Mouse (Mus musculus): ENCODE data around the gene Gabrr1.
"Not testable (repeated sequence)": the region's sequence is repeated elsewhere in the genome, so short reads cannot be mapped to it uniquely, and the experiment has no call there.

The Gabrr1 gene

DNA sequence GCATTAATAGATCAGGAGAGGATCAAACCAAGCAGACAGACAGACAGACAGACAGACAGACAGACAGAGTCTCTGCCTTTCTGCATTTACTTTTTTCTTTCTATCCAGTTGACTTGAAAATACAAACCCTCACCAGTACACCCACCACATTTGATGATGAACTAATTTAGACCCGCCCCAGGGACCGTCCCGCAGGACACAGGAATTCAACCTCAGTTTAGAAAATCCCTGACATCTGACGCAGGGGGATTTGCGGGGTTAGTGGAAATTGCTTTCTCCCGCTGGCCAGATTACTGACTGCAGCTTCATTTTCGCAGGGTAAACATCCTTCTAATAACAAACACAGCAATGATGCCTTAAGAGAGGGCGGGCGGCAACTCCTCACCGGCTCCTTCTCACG lies at the start of gene Gabrr1:
Gabrr1 (plus strand) TSS at position 301 of the 400 bp plus-strand sequence.
- DNase-seq (ENCODE audit: extremely low read depth, low read depth, low spot score): no peak

DNA sequence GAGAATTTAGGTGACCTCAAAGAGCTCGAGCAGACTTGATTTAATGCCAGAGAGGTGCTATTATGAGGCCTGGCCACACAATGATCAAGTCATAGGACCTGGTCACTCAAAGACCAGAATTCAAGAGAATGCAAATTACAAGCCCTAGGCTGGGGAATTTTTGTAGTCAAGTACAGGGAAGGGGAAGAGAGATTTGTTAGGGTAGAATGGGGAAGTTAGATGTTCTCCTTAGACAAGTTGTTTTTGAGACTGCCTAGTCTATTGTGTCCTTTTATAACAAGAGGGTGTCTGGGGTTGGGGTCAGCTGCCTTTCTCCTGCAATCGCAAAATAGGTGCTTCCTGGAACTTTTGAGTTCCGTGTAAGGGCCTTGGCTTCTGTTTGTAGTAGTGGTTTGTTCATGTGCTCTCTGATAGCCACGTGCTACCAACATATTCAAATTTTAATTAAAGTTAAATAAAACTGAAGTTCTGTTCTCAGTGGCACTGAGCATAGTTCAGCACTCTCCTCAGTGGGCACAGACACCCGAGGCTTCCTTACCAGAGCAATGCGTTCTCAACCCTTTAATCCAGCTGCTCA lies 33.1 kb upstream of the Gabrr1 start:
- DNase-seq (ENCODE audit: extremely low read depth, low read depth, low spot score): no peak

DNA sequence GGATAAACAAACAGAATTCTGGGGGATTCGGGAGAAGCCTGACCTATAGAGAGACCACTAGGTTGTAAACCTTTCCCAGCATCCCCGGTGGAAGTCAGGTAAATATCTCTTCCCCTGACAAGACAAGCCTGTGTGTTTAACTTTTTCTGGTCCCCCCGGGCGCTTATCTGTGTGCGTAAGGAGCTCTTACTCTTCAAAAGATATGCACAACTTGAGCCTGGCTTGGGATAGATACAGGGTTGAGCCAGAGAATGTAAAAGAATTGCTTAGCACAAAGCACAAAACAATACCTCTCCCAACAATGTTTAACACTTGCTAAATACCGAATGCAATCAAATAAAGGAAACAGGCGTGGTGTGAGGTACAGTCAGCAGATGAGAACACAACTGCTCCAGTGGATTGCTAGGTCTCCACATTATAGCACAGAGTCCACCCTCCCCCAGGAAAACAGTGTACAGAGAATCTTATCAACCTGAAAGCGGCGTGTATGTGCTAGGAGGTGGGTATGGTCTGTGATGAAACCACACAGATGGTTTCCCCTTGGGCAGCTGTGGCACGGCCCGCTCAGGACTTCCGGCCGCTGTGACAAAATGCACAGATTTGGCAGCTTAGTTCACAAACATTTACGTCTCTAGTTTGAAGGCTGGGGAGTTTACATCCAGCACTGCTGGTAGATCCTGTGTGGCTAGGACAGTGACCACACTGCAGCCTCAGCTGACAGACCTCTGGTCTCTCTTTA lies 22.4 kb upstream of the Gabrr1 start:
- no peak for DNase-seq (ENCODE audit: extremely low read depth, low read depth, low spot score)

DNA sequence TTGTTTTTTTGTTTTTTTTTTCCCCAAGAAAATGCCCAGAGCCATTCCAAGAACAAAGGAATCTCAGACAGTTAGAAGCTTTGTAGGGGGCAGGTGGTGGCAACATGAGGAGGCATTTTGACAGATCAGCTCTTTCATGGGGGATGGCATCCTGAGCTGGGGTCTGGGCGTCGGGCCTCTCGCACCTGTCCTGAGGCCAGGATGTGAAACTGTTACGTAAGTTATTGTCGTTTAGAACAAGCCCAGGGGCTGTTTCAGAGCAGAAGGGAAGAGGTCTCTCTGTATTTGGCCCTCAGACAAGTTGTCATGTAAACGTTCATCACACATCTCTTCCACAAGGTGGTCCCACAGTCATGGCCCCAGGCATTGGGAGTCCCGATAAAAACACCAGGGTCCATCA lies 21.5 kb upstream of the Gabrr1 start:
- no peak for DNase-seq (ENCODE audit: extremely low read depth, low read depth, low spot score)

DNA sequence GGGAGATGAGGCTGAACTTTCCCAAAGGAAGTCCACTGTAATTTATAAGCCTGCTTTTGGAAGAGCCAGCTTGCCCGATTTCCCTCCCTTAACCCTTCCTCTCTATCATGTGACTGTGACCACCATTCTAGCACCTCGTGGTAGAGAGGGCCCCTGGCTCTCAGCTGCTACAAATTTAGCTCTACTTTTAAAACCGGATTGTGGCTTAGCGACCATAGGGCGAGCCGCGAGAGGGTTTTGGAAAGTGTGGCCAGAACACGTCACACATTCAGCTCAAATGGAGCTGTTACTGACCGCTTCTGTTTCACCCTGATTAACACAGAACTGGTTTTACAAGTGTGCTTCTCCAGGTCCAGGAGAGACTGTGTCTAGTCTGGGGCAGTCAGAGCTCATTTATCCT lies 21.0 kb upstream of the Gabrr1 start:
- no peak for DNase-seq (ENCODE audit: extremely low read depth, low read depth, low spot score)

DNA sequence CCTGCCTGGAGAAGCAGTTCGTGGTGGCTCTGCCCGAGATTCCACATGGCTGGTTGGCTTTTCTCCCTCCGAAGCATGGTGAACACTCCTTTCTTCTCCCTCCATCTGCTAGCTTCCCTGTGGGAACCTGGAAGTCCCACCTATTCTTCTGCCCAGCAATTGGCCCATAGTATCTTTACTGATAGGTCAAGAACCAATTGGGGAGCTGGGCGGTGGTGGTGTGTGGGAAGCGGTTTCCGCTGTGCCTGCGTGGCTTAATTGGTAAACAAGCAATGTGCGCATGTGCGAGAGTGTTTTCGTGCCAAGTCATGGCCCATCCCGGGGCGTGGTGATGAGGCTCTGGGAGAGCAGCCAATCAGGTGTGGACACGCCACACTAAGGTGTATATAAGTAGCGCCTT lies 19.5 kb upstream of the Gabrr1 start:
- DNase-seq (ENCODE audit: extremely low read depth, low read depth, low spot score): not testable (repeated sequence)

DNA sequence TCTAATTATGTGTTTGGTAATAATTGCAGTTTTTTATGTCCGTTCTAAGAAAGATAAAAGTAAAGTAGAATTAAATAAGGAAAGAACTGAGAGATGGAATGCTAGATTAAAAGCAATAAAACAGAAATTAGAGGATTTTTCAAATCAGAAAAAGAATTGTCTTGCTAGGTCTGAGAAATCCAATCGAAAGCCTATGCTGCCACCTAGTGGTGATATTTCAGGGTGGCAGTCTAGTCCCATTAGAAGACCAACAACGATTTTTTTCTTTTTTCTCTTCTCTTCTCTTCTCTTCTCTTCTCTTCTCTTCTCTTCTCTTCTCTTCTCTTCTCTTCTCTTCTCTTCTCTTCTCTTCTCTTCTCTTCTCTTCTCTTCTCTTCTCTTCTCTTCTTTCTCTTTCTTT lies 13.2 kb upstream of the Gabrr1 start:
- DNase-seq (ENCODE audit: extremely low read depth, low read depth, low spot score): not testable (repeated sequence)

DNA sequence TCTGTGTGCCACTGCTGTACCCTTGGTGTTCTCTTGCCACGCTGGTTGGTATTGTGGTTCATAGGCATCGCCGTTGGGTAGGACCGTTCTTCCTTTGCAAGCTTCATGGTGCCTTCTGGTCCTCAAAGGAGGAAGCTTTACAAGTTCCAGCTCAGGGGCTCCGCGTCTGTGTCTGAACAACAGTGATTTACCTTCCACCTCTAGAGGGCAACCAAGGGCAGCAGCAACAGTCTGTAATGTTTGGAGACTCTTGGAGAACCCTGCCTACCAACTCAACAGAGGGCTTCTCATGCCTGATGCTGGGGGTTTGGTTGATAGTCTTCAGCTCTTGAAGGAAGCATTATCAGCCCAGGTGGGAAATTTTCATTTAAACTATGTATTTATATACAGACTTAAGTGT lies 7.8 kb upstream of the Gabrr1 start:
- no peak for DNase-seq (ENCODE audit: extremely low read depth, low read depth, low spot score)

DNA sequence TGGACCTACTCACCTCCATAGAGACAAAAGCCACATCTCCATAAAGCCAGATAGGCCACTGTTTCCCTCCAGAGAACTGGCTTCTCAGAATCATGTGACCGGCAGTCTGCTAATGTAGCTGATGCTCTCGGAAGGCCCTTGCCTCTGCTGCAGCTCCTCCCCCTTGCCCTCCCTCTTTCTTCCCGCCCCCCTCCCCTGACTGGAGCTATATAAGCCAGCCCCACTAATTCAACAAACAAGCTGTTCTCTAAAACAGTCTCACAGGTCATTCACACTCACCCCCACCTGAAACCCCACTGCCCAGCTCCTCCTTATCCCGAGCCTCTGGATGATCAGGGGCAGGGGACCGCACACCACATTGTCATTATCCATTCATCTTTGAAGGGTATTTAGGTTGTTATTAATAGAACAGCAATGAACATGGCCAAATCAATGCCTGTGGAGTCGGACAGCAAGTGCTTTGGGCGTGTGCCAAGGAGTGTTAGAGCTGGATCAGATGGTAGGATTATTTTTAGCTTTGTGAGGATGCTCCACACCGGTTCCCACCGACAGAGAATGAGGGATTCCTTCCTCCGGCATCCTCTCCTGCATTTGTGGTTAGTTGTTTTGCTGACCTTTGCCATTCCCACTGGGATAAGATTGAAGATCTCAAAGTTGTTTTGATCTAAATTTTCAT lies 6.8 kb upstream of the Gabrr1 start:
- DNase-seq (ENCODE audit: extremely low read depth, low read depth, low spot score): no peak

DNA sequence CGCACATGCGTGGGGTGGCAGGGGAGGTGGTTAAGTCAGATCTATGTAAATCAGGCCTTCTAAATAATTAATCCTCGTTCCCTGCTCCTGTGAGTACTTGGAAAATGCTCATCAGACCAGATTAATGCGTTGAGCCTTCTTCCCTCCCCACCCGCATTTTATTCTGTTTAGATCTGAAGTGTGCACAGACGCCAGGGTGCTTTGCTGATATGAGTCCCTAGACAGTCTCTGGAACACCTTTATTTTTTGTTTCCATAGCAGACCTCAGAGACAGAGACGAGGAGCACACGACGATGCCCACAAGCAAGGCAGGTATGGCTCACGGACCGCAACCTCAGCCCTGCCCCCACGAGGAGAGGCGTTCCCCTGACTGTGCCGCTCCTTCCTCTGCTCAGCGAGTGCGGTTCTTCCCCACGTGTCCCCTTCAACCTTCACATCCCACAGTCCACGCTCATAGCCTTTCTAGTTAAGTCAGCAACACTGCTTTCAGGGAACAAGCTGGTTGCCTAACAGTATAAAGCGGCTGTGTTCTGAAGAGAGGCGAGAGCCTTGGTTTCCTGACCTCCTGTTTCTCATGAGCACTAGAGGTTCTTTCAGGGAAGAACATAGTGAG lies 14.5 kb downstream of the Gabrr1 start:
- DNase-seq (ENCODE audit: extremely low read depth, low read depth, low spot score): no peak

DNA sequence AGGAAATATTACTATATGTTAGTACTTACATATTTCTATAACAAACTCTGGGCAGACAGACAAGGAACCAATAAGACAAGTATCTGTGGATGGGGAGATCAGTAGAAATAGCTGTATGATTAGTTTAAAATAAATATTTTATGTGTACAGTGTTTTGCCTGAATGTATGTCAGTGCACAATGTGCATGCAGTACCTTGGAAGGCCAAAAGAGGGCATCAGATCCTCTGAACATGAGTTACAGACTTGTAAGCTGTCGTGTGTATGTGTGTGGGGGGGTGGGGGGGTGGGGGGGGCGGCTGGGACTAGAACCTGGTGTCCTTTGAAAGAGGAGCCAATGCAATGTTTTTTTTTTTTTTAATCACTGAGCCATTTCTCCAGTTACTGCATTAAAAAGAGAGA lies 15.5 kb downstream of the Gabrr1 start:
- peak; percentile 4 for DNase-seq (ENCODE audit: extremely low read depth, low read depth, low spot score)

DNA sequence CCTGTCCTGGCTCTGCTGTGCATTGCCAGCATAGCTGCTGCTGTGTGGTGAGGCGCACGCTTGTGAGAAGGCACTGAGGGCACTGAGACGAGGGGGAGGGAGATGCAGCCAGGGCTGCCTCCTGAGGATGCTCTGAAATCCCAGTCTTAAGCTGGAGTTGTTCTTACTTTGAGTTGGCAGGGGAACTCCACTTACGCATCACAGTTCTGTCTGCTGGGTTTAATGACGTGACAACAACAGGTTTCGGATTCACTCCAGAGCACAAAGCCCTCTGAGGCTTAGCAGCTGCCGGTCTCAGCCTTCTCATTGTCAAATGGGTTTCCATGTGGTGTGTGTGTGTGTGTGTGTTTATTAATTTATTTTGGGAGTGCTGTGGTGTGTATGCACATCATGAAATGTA lies 16.8 kb downstream of the Gabrr1 start:
- DNase-seq (ENCODE audit: extremely low read depth, low read depth, low spot score): no peak

DNA sequence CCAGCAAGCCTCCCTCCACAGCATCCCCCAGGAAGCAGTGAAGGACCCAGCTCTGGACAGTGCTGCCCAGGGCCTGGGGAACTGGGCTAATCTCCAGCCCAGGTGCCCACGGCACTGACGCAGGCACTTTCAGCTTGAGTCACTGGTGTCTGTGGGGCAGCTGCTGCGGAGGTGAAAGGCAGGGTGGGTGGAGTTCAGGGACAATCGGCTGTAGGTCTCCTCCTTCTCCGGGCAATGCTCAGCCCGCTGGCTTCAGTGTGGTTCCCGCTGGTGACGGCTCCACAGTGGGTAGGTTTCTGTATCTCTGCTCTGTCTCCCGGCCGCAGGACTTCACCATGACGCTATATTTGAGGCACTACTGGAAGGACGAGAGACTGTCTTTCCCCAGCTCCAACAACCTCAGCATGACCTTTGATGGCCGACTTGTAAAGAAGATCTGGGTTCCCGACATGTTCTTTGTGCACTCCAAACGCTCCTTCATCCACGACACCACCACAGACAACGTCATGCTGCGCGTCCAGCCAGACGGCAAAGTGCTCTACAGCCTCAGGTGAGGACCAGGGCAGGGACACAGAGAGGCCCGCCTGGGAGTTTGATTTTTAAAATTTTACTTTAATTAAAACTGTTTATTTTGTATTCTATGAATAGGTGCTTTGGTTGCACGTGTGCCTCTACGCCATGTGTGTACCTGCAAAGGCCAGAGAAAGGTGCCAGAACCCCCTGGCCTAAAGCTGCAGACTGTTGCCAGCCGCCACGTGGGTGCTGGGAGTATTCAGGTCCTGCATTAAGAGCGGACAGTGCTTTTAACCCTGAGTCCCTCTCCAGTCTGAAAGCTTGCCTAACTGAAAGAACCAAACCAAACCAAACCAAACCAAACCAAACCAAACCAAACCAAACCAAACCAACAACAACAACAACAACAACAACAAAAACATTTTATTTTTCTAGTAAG lies 20.0 kb downstream of the Gabrr1 start:
- no peak for DNase-seq (ENCODE audit: extremely low read depth, low read depth, low spot score)

DNA sequence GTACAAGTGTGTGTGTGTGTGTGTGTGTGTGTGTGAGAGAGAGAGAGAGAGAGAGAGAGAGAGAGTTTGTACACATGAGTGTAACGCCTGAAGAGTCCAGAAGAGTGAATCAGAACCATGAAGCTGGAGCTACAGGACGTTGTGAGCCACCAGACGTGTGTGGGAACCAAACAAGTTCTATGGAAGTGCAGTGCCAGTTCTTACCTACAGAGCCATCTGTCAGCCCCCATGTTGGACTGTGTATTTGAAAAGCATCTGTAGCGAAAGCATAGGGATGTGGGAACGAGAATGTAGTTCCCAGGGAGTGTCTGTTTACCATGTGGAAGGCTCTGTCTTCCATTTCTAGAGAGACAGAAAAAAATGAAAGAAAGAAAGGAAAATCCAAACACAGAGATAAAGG lies 51.2 kb downstream of the Gabrr1 start:
- no peak for DNase-seq (ENCODE audit: extremely low read depth, low read depth, low spot score)

DNA sequence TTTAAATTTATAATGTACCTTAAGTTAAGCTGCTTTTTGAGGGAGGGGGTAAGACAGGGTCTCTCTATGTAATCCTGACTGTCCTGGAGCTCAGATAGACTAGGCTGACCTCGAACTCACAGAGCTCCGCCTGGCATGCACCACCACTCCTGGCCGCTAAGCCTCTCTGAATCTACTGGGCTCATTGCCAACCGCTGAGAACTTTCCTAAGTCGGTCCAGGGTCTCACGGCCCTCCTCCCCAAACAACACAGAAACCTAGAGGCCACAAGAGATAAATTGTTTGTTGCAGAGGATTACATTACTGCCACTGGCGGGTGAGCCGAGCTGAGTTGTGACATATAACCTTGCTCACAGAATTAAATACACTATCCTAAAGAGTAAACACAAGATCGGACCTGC lies 55.8 kb downstream of the Gabrr1 start:
- no peak for DNase-seq (ENCODE audit: extremely low read depth, low read depth, low spot score)

DNA sequence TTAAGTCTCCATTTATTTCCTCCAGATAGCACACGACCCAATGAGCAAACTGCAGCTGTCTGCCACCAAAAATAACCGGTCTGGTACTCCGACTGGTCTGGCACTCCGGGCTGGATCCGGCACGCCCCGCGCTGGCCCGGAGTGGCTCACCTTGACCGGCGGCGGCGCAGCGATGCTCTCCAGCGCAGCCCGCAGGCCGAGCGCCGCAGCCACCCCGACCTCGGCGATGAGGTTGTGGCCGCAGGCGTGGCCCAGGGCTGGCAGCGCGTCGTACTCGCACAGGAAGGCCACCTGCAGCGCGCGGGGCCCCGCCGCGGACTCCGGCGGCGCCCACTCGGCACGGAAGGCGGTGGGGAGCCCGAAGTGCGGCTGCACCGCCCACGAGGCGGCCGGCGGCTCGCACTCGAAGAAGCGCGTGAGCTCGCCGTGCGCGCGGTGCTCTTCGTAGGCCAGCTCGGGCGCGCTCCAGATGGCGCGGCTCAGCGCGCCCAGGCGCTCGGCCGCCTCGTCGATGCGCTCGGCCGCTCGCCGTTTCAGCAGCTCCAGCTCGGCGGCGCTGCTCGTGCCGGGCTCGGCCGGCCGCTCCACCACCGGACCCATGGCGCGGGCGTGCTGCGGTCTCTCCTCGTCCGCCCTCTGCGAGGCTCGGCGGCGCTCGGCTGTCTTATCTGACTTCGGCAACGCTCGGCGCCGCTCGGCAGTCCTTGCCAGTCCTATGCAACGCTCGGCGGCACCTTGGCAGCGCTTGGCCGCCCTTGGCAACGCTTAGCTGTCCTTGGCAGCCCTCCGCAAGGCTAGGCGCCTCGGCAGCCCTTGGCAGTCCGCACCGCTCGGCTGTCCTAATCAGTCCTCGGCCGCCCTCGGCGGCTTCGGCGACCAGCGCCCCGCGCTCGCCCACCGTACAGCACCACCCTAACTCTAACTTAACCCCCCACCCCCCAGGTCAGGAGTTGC lies 56.7 kb downstream of the Gabrr1 start:
- peak; percentile 23 for DNase-seq (ENCODE audit: extremely low read depth, low read depth, low spot score)

DNA sequence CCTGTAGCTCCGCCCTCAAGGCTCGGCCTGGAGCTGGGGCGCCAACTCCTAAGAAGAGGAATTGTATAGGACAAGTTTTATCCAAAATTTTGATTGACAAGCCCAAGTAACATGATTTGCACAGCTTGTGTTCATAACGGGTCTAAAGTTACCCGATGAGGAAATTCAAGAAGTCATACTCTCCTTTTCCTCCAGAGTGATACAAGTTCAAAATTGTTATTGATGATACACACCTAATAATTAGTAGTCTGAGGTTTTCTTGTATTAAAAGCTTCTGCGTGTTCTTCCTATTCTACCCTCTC lies 57.4 kb downstream of the Gabrr1 start, which contains the start of gene Pm20d2:
Pm20d2 (minus strand) TSS at position 3 of the 302 bp plus-strand sequence.
- DNase-seq (ENCODE audit: extremely low read depth, low read depth, low spot score): no peak

DNA sequence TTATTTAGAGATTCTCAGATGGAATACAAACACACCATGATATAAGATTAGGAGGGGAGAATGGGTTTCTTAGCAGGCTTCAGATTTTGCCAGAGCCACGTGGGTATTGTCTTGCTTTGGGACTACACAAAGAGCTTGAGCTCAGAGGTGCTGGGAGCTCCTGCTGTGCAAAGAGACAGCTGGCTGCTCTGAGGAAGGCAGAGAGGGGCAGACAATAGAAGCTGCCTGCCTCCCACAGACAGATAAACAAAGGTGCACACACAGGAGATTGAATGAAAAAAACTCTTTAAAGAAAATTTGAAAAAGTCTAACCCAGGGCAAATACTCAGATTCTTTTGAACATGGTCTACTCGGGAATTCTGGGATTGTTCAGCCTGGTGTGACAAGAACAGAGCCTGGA lies 65.8 kb downstream of the Gabrr1 start:
- DNase-seq (ENCODE audit: extremely low read depth, low read depth, low spot score): no peak

DNA sequence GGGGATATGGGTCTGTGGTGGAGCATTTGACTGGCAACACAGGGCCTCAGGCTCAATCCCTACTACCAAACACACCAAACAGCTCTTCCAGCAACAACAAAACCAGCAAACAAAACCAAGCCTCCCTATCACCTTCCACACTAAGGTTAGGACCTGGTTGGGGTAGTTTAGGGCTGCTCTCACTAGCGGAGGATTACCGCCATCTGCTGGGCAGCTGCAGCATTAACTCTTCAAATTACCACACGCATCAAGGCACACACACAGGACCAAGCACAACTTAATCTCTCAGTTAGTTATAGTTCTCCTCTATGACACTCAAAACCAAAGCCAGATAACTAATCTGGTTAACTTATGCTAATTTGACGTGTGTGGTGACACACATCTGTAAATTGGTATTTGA lies 72.4 kb downstream of the Gabrr1 start:
- no peak for DNase-seq (ENCODE audit: extremely low read depth, low read depth, low spot score)

DNA sequence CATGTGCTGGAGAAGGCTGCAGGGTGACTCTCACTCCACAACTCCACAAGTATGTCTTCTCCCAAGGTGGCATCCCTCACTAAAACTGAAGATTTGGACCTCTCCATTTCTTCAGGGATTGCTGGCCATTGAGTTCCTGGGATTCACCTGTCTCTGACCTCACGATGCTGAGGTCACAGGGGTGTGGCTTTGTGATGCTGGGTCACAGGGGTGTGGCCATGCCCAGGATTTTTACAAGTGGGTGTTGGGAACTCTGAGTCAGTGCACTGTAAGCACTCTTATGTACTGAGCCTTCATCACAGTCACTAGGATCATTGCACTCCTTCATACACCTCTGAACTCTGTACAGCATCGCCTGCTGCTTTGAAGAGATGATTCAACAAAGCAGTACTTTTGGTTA lies 75.2 kb downstream of the Gabrr1 start:
- no peak for DNase-seq (ENCODE audit: extremely low read depth, low read depth, low spot score)
